Mouse (Mus musculus): Measurements from ENCODE around the gene Ppp4r4.
"Not testable (repeated sequence)": the region's sequence is repeated elsewhere in the genome, so short reads cannot be mapped to it uniquely, and the experiment has no call there.

Ppp4r4 gene

GRCm38 (mm10) chr12:103532020-103532648, at the start of gene Ppp4r4:
Ppp4r4 (plus strand) TSS chr12:103532283.
- in situ Hi-C loops (cut with MboI, MseI), result no loop called here

DNA sequence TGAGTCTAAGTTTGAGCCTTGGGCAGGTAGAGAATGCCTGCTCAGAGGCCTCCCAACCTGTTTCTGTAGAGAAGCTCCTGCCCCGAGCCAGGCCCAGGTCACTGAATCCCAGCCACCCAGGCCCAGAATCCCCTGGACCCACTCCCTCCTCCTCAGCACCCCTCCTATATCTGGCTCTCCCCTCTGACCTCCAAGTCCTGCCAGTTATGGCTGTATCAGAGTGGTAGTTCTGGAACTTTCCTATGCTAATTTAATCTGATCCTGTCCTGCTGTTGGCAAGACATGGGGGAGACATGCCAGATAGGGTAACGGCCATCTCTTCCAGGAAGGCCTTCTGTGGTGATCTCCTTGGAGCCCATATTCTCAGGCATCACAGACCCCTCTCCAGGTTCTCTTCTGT, 49.3 kb upstream of the Ppp4r4 start:
- in situ Hi-C loops (cut with MboI, MseI), result no loop called here

- in situ Hi-C loops (cut with MboI, MseI), result not testable (repeated sequence)
These were observed 47.7 kb upstream of the Ppp4r4 start for GRCm38 (mm10) chr12:103484200-103484972.

GRCm38 (mm10) chr12:103486726-103487125, 45.4 kb upstream of the Ppp4r4 start:
- in situ Hi-C loops (cut with MboI, MseI), result no loop called here

- in situ Hi-C loops (cut with MboI, MseI), result no loop called here
These were observed 44.8 kb upstream of the Ppp4r4 start for GRCm38 (mm10) chr12:103487276-103487675.

DNA sequence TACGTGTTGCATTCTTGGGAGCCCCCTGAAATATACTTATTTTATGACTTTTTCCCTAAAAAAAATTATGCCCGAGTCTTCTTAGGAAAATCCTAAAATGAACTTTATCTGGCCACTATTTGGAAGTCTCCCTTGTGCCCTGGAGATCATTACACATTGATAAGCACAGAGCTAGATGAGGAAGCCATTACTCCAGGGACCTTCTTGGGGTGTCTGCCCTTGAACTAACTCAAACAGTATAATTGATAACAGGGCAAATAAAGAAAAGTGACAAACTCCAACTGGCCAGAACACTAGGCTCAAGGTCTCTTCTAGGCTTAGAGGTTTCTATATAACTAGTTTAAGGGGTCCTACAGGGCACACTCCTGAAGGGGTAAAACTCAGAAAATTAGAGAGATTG, 44.3 kb upstream of the Ppp4r4 start:
- in situ Hi-C loops (cut with MboI, MseI), result no loop called here

- in situ Hi-C loops (cut with MboI, MseI), result loop anchor here (5.0 kb wide), 1 partner anchor 64 kb away; the partner anchor contains the start of gene Ddx24
These were observed 40.9 kb upstream of the Ppp4r4 start for GRCm38 (mm10) chr12:103491091-103491730.

GRCm38 (mm10) chr12:103492767-103493166, 39.3 kb upstream of the Ppp4r4 start:
- in situ Hi-C loops (cut with MboI, MseI), result loop anchor here (5.0 kb wide), 1 partner anchor 65 kb away; the partner anchor contains the start of gene Ddx24

DNA sequence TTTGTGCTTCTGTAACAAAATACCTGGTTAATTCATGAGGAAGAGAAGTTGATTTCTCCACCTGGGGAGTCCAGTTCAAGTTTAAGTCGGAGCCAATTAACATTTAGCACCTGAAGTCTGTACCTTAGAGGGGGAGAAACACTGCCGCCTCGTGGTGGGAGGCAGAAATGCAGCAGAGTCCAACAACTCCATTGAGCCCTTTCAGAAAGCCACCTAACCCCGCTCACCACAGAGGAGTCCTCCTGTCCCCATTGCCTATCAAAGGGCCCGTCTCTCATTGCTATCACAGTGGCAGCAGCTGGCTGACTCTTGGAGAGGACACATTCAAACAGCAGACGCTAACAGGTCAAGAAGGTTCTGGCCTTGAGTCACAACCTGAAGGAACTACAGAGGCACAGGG, 37.6 kb upstream of the Ppp4r4 start:
- in situ Hi-C loops (cut with MboI, MseI), result loop anchor here (5.0 kb wide), 1 partner anchor 67 kb away; the partner anchor contains the start of gene Ddx24

DNA sequence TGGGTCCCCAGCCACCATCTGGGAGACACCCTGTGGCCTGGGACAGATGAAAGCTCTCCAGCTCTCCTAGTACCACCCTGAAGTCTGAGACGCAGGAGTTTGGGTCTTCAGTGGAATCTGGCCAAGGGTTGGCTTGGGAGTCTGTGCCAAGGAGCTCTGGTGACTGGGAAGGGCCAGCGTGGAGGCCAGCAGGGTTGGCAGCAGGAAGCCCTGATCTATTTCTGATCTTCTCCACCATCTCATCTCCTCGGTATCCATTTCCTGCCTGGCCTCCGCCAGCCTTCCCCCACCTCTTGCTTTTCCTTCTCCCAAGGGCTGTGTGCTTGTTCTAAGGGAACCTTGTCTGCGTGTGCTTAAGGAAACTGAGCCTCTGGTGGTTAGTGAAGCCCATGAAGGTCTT, 33.3 kb upstream of the Ppp4r4 start:
- in situ Hi-C loops (cut with MboI, MseI), result no loop called here

DNA sequence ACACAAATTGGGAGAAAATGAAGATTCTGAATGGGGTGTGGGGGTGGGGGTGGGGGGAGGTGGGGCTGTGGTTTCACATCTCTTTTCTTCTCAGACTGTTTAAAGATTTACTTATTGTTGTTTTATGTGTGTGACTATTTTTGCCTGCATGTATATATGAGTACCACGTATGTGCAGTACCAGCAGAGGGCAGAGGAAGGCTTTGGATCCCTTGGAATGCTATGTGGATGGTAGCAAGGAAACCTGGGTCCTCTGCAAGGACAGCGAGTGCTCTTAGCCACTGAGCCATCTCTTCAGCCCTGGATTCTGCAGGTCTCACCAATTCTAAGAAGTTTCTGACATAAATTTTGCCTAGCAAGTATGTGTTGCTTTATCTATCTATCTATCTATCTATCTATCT, 32.8 kb upstream of the Ppp4r4 start:
- in situ Hi-C loops (cut with MboI, MseI), result no loop called here

DNA sequence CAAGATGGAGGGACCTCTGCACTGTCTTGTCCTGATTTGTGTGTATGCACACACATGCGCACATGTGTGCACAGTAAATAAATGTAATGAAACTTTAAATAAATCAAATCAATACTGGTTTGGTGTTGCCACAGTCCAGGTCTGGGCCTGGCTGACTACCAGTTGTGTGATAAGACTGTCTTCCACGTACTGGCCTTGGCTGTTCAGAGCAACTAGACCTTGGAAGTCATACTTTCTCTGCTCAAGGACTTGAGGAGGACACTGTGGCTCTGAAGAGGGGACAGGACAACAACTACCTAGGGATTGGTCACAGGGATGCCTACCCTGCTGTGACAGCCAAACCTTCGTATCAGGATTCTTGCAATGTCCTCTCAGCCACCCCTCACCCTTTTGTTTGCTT, 28.8 kb upstream of the Ppp4r4 start:
- in situ Hi-C loops (cut with MboI, MseI), result loop anchor here (10.0 kb wide), 1 partner anchor 1192 kb away; no protein-coding TSS in a partner anchor

GRCm38 (mm10) chr12:103504402-103504801, 27.7 kb upstream of the Ppp4r4 start:
- in situ Hi-C loops (cut with MboI, MseI), result loop anchor here (10.0 kb wide), 1 partner anchor 1190 kb away; no protein-coding TSS in a partner anchor

DNA sequence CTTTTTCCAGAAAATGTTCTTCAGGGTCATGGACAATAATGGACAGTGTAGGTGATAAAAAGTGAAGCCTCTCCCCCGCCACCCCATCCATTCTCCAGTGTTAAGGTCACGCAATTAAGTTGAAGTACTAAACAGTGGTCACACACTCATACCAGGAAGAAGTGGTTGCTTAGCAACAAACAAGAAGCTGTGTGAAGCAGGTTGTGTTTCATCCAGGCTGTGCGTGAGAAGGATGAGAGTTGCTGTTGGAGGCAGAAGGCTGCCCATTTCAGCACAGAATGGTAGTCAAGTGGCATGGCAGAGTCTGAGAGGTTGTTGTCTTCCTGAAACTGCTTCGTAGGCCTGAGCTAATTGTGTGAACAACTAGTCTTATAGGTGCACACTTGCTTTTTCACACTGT, 23.7 kb upstream of the Ppp4r4 start:
- in situ Hi-C loops (cut with MboI, MseI), result loop anchor here (10.0 kb wide), 1 partner anchor 1186 kb away; no protein-coding TSS in a partner anchor

- in situ Hi-C loops (cut with MboI, MseI), result loop anchor here (10.0 kb wide), 1 partner anchor 1185 kb away; no protein-coding TSS in a partner anchor
These were observed 22.2 kb upstream of the Ppp4r4 start for GRCm38 (mm10) chr12:103509893-103510292.

- in situ Hi-C loops (cut with MboI, MseI), result no loop called here
These were observed 20.5 kb upstream of the Ppp4r4 start for GRCm38 (mm10) chr12:103511586-103511985.

DNA sequence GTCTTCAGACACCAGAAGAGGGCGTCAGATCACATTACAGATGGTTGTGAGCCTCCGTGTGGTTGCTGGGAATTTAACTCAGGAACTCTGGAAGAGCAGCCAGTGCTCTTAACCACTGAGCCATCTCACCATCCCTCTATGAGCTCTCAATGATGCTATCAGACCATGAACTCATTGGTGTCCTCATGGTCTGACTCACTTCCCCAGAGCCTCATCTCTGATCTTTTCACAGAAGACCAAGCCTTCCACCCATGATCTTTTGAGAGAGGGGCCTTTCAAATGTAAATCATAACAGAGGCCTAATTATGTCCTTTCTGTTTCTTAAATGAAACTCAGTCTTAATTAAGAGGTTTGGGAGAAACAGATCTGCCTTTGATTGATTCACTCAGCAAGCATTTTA, 19.0 kb upstream of the Ppp4r4 start:
- in situ Hi-C loops (cut with MboI, MseI), result no loop called here

GRCm38 (mm10) chr12:103513451-103513871, 18.6 kb upstream of the Ppp4r4 start:
- in situ Hi-C loops (cut with MboI, MseI), result no loop called here

- in situ Hi-C loops (cut with MboI, MseI), result no loop called here
These were observed 17.7 kb upstream of the Ppp4r4 start for GRCm38 (mm10) chr12:103514354-103514753.

GRCm38 (mm10) chr12:103515638-103516037, 16.4 kb upstream of the Ppp4r4 start:
- in situ Hi-C loops (cut with MboI, MseI), result no loop called here

DNA sequence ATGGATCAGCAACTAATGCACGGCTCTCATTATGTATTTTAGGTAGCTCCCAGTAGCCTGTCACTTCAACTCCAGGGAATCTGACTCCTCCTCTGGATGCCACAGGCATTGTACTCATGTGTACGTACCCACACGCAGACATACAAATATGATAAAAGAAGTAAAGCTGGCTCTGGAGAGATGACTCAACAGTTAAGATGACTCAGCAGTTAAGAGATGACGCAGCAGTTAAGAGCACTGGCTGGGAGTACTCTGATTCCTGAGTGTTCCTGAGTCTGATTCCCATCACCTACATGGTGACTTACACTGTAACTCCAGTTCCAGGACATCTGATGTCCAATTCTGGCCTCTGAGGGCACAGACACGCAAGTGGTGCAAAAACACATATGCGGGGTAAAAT, 13.4 kb upstream of the Ppp4r4 start:
- in situ Hi-C loops (cut with MboI, MseI), result no loop called here

GRCm38 (mm10) chr12:103530596-103530995, 1.5 kb upstream of the Ppp4r4 start:
- in situ Hi-C loops (cut with MboI, MseI), result no loop called here

All from T-helper 2 cell (primary cell).